Mouse (Mus musculus) C2C12 (cell line): ENCODE results near the gene Acyp1. TPM values are rescaled to one million over a fixed set of nuclear protein-coding genes. Genes with fewer than 3 reads are reported as not detected.
A peak's percentile ranks its signal among the peaks of the same experiment; 100 is the strongest.

Experiments
- H3K27me3 ChIP-seq: one replicate; pipeline ENCODE4 v1.6.1; 2011; ENCODE audit not compliant: control insufficient read depth, insufficient read depth, insufficient read length
- H3K36me3 ChIP-seq: one replicate; pipeline ENCODE4 v1.6.1; 2011; ENCODE audit not compliant: control insufficient read depth, insufficient read depth
- H3K4me3 ChIP-seq: one replicate; pipeline ENCODE4 v1.5.1; 2011; ENCODE audit warnings: mild to moderate bottlenecking, control low read depth; ENCODE audit not compliant: poor library complexity, insufficient read depth, severe bottlenecking
- H3K79me2 ChIP-seq: one replicate; pipeline ENCODE4 v1.6.1; 2011; ENCODE audit not compliant: control insufficient read depth, insufficient read depth
- H3K79me3 ChIP-seq: one replicate; pipeline ENCODE4 v1.6.1; 2011; ENCODE audit warnings: low read depth, control low read depth
- H3ac ChIP-seq: one replicate; pipeline ENCODE3; 2011; ENCODE audit warnings: low read depth; ENCODE audit not compliant: control insufficient read depth, insufficient read length
- CEBPB ChIP-seq: IDR thresholded peaks from one replicate; pipeline ENCODE4 v1.6.1; 2011; ENCODE audit warnings: low read depth, mild to moderate bottlenecking, control low read depth, moderate library complexity
- CTCF ChIP-seq: IDR thresholded peaks from one replicate; pipeline ENCODE4 v1.5.1; 2011; ENCODE audit not compliant: control insufficient read depth, insufficient read depth, insufficient read length
- FOSL1 ChIP-seq: IDR thresholded peaks from one replicate; pipeline ENCODE4 v1.8.0; 2011; ENCODE audit warnings: mild to moderate bottlenecking, low read length; ENCODE audit not compliant: poor library complexity, insufficient read depth, severe bottlenecking
- MAX ChIP-seq: IDR thresholded peaks from one replicate; pipeline ENCODE4 v1.6.1; 2011; ENCODE audit warnings: mild to moderate bottlenecking, control low read depth
- MYOD1 ChIP-seq: IDR thresholded peaks from one replicate; pipeline ENCODE4 v1.6.1; 2011; ENCODE audit warnings: low read depth; ENCODE audit not compliant: control insufficient read depth, insufficient read length
- MYOG ChIP-seq: IDR thresholded peaks from one replicate; pipeline ENCODE4 v1.6.1; 2011; ENCODE audit not compliant: control insufficient read depth, insufficient read length; ENCODE audit errors: extremely low read depth
- USF1 ChIP-seq: IDR thresholded peaks from one replicate; pipeline ENCODE4 v1.6.1; 2011; ENCODE audit warnings: low read depth, mild to moderate bottlenecking, control low read depth, moderate library complexity
- polyA plus RNA-seq: library from polyadenylated mRNA; unstranded; fragments of >200 nt; fragmentation: generic; extraction: Trizol; gene quantifications from one replicate; pipeline ENCODE4 v1.2.1, GENCODE M21; 2012; ENCODE audit warnings: missing spikeins

The Acyp1 gene
- polyA plus RNA-seq, 1 experiment, result 17.1 TPM

DNA sequence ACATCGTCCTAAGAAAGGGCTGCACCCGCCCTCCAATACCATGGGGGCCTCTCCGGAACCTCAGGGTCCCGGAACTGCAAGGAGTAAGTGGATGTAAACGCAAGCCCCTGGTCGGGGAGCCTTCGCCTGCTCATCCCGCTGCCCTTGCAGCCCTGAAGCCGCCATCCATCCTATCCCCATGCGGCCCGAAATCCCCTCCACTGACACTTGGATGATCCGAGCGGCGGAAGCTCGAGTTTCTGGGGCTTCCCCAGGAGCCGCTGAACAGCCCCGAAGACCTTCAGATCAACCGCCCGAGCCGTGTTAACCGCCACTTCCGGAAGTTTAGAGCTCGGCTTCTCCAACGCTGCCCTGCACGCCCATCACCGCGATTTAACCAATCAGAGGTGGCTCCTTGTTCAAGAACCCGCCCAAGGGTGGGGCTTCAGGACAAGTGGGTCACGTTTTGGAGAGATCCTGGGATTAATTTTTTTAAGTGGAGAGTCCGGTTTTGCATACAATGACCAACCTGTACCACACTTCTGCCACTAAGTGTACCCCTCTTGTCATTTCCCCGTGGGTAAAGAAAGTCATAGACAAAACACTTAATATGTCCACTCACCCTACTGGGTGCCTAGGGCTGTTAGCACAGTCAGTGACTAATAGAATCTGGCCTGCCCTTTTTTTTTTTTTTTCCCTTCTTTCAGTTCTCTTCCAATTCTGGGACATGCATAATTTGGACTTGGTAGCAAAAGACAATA lies 8.0 kb downstream of the Acyp1 start:
- Histone ChIP-seq H3ac (peak overlapping the region; percentile 79), H3K79me3 (no peaks in the 10 kb centered on the region), H3K36me3 (no peaks in the 10 kb centered on the region), H3K4me3 (peak overlapping the region; percentile 64), H3K79me2 (peaks cover 6% of the 10 kb centered on the region), H3K27me3 (no peaks in the 10 kb centered on the region)
- TF ChIP-seq CTCF, result no peak
- peak; percentile 55 for TF ChIP-seq USF1
- no peak for TF ChIP-seq CEBPB

DNA sequence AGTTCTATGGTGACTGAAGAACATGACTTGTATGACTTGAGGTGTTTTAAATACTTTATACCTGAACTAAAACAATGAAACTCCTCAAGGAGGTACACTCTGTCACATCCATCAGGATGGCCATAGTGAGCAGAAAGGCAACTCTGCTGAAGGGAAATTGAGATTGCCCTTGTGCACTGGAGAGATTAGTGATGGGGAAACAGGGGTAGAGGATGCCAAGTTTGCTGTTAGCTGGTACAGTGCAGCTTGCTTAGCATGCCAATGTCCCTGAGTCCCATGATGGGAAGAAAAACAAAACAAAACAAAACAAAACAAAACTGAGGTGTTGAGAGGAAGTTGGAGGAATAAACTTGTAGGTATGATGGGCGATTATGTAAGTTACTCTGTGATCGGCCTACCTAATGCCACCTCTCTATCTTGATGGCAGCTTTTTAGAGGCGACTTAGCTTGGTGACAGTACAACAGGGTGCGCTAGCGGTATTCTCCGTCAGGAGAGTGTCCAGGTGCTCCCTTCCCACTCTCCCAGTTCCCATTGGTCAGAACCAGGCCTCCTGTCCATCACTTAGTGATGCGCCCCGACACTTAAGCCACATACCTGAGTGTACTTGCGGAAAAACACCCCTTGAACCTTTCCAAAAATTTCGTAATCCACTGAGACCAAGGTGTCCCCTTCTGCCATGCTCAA lies 8.7 kb downstream of the Acyp1 start:
- Histone ChIP-seq H3K79me2 (peaks cover 6% of the 10 kb centered on the region), H3K79me3 (no peaks in the 10 kb centered on the region), H3ac (peak overlapping the region; percentile 79), H3K4me3 (peak overlapping the region; percentile 64), H3K27me3 (no peaks in the 10 kb centered on the region), H3K36me3 (peaks cover 3% of the 10 kb centered on the region)
- TF ChIP-seq CTCF, result no peak
- no peak for TF ChIP-seq MYOG
- TF ChIP-seq CEBPB, result no peak
- no peak for TF ChIP-seq MYOD1
- TF ChIP-seq MAX, result no peak
- TF ChIP-seq FOSL1, result no peak
- TF ChIP-seq USF1, result no peak

DNA sequence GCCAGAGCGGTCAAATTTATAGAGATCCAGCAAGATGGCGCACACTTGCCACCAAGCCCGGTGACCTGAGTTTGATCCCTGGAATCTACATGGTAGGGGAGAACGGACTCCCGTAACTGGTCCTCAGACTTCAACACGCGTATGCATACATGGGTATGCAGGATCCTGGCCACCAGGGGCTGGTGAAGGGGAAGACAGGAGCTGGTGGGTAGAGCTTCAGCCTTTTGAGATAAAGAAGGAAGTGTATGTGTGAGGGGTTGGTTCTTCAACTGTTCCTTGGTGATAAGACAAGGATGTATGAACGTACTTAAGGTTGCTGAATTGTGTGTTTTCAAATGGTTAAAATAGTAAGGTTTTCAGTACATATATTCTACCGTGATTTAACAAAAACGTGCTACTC lies 9.3 kb downstream of the Acyp1 start:
- no peaks in the 10 kb centered on the region for H3K79me3 ChIP-seq
- H3K27me3 ChIP-seq, result no peaks in the 10 kb centered on the region
- peaks cover 5% of the 10 kb centered on the region for H3K36me3 ChIP-seq
- no peak overlapping the region for H3ac ChIP-seq
- H3K4me3 ChIP-seq, result no peak overlapping the region
- TF ChIP-seq MYOD1 (no peak), USF1 (no peak), MAX (no peak), FOSL1 (no peak), CTCF (no peak), MYOG (no peak), CEBPB (no peak)
- H3K79me2 ChIP-seq, result peaks cover 6% of the 10 kb centered on the region

DNA sequence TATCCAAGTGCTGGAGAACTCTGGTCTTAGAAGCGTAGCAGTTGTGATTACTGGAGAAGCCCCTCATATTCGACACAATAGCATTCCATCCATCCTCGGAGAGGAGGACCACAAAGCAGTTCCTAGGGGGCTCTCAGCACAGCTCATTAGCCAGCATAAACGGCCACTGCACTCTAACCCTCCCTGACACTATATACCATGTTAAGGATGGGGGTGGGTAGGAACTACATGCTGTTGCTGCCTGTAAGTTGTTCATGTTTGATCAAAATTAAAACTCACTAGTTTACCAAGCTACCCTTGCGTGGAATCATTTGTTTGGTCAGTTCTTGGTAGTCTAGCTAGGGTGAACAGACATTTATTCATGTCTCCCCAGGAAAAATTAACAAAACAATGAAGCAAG lies 12.0 kb downstream of the Acyp1 start:
- TF ChIP-seq MAX, result no peak
- no peak for TF ChIP-seq USF1
- TF ChIP-seq CEBPB, result no peak
- no peak for TF ChIP-seq MYOG
- TF ChIP-seq CTCF, result no peak
- TF ChIP-seq MYOD1, result no peak
- no peak for TF ChIP-seq FOSL1
- no peaks in the 10 kb centered on the region for H3K79me3 ChIP-seq

DNA sequence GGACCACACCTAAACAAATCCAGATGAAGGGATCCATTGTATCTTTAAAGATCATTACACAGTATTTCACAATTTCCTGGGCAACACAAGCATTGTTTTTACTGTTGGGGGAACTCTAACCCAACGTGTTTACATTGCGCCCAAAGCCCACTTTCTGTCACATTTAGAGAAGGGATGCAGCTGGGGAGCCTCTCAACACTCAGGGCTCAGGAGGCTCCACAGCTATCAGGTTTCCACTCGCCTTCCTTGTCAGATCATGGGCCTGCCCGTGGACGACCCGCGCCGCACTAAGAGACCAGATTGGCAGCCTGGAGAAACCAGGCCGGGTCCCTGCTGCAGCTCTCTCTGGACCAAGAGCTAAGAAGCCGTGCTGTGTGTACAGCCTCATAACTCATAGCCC lies 14.7 kb downstream of the Acyp1 start:
- Histone ChIP-seq H3K36me3 (peaks cover 5% of the 10 kb centered on the region), H3K79me2 (no peaks in the 10 kb centered on the region), H3ac (no peak overlapping the region), H3K79me3 (no peaks in the 10 kb centered on the region), H3K27me3 (no peaks in the 10 kb centered on the region), H3K4me3 (no peak overlapping the region)
- no peak for TF ChIP-seq MYOG
- no peak for TF ChIP-seq CEBPB
- no peak for TF ChIP-seq FOSL1
- TF ChIP-seq CTCF, result no peak
- TF ChIP-seq MYOD1, result no peak
- TF ChIP-seq USF1, result no peak
- TF ChIP-seq MAX, result no peak

More for the DNA sequence above, 12.0 kb downstream of the Acyp1 start:
- H3K79me2 ChIP-seq, result peaks cover 6% of the 10 kb centered on the region
- H3K36me3 ChIP-seq, result peaks cover 5% of the 10 kb centered on the region
- no peak overlapping the region for H3ac ChIP-seq
- H3K27me3 ChIP-seq, result no peaks in the 10 kb centered on the region
- H3K4me3 ChIP-seq, result no peak overlapping the region
